Mouse (Mus musculus) right cerebral cortex, adult 2 months (tissue): ENCODE data around the gene Farp1.

Experiments used
- DNase-seq, 2 experiments: peaks; one replicate each; pipeline ENCODE4 v3.0.0; 2021 to 2022; ENCODE audit warnings: low spot score in 2 of 2

The Farp1 gene

DNA sequence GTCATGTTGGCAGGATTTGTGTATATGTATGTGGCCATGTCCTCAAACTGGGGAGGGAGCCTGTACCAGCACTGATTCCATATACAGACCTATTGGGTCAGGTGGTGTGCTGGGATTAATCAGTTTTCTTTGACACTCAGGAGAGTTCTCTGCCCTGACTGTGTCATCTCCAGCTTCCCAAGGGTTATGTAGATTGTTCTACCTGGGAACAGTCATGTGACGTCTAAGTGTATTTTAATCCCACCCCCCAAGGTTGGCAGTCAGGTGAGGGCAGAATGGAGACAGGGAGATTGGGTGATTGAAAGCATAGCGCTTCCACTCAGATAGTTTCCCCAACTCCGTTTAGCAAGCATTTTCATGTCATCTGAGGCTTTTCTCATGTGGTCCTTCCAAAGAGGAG is 110.3 kb downstream of the Farp1 start:
- DNase-seq: no peak

DNA sequence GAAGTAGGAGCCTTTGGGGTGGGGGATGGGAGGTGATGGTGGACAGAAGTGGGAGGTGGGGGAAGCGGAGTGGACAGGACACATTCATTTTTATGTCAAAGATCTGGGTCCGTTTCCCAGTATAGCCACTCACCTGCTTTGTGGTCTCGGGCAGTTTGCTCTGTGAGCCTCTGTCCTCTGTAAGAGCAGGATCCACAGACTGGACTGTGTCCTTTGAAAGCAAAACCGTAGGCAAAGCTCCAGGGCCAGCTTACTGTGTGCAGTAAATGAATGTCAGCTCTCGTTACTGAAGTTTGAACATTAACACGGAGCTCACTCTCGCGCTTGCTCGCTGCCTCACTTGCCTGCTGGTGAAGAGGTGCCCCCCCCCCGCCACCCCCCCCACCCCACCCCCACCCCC is 110.7 kb downstream of the Farp1 start:
- DNase-seq: no peak

DNA sequence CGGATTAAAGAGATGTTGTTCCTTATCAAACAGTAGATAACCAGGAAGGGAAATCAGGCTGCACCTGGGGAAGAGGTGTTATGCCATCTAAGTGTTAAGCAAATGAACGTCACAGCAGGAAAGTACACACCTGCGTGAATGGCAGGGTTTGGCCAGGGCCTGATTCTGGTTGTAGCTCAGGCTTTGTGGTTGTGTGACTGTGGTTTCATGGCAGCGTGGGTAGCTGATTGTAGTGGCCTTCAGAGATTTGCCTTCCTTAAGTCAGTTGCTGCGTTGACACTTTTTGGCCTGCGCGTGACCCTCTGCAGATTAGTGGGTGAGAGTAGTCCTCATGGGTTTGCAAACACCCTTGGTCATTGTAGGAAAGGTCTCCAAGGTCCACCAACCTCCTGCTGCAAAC is 111.2 kb downstream of the Farp1 start:
- no peak for DNase-seq

DNA sequence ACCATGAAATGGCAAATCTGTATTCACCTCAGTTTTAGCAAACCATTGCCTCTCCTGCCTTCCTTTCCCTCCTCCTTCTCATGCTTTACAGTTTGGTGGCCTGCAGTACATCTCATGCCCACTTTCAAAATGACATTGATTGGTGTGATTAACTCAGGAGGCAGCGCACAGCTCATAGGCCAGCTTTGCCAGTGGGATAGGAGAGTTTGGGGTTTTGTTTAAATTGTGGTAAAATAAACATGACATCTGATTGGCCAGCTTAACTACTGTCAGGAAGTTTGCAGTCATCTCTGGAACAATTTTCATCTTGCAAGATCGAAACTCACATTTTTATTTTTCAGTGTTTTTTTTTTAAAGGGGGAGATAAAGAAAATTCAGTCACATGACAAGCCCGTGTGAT is 112.0 kb downstream of the Farp1 start:
- DNase-seq: no peak

DNA sequence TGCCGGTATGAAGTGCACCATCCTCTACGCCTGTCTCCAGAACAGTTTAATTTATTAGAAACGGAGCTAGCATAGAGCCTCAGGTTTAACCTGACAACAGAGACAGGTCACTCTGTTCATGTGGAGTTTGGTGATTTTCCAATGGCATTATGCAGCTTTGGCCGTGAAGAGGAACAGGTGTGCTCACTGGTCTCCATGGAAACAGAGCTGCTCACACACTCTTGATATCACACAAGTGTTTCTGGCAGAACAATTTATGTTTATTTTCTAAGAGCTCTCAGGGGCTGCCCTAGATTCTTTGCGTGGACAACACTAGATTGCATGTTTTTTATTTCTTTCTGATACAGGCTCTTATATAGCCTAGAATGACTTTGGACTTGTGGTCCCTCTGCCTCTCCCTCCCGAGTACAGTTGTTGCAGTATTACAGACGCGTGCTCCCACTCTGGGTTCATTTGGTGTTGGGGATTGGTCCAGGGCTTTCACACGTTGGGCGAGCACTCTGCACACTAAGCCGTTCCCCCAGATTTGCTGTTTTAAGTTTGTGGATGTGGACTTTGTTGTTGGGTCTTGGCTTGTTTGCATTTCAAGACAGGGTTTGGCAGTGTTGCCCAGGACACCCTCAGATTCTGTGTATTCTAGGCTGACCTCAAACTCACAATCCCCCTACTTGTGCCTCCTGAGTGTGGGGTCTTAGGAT is 113.2 kb downstream of the Farp1 start:
- DNase-seq: no peak

DNA sequence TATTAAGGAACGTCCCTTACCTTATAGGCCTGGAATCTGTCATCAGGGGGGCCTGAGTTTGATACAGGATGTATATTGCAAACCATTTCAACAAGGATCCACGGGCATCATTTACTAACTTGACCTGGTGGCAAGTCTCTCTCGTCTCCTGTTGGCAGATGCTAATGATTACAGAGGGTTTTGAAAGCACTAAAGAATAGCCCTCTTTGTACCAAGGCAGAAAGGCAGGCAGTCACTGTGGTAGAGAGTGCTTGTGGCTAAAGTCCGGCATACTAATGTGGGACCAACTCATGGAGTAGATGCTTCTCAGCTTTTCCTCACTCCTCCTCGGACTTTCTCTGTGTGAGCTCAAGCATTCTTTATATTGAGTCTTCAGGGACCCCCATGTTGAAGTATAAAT is 115.0 kb downstream of the Farp1 start:
- no peak for DNase-seq

DNA sequence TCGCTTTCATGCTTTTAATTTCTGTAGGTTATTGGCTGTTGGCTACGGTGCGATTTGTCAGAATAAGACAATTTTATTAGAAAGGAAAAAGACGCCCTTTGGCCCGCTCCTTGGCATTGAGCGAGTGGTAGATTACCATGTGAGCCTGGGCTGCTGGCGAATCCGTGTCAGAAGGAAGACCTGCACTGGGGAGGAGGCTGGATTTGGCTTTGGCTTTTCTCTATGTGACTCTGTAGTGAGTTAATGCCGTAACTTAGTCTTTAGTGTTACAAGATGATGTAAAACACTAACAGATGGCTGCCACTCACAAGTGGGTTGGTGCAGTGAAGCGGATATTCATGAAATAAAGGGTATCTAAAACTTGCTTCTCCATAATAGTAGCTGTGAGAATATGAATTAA is 116.8 kb downstream of the Farp1 start:
- no peak for DNase-seq

DNA sequence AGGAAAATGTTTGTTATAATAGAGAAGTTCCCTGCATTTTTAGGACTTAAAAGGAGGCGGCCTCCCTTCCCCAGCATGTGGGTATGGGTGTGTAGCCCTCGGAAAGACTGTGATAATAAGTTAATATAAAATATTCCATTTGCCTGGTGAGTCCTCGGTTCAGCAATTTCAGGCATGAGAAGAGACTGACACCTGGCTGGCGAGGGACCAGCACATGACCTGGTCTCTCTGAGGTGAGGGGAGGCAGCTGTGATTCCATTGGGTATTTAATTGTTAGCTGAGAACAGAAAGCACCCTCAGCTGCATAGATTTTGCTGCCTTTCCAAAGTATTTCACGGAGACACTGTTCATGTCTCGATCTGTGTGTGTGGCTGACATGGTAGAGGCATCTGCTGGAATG is 117.8 kb downstream of the Farp1 start:
- no peak for DNase-seq

DNA sequence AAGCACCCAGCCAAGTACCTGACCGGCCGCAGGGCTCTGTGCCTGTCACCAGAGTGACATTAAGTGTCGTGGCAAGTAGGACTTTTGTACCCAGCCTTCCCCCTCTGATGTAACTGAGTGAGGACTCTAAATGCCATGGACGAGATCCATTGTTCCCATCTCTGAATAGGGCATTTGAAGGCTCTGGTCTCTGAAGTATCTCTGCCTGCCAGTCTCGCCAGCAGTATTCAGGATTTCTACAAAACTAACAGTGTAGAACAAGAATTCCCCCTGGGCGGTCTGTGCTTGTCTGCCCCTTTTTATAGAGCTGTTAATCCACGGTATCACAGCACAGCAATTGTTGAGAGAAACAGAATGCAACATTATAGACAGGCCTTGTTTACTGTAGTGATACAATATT is 118.3 kb downstream of the Farp1 start:
- DNase-seq: no peak

DNA sequence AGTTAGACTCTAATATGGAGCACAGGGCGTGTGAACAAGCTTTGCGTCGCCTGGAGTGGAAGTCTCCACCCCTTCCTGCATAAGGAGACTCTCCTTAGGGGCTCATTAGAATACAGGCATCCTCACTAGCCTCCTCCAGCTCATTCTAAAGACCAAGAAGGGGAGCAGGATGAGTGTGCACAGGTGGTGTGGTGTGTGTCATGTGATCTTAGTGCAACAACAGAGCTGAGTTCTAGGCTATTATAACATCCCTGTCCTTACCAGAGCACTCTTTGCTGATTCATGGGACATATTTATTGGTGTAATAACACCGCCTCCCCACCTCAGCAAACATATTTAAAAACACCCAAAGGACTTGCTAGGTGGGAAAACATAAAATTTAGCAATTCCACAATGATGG is 120.2 kb downstream of the Farp1 start:
- no peak for DNase-seq

DNA sequence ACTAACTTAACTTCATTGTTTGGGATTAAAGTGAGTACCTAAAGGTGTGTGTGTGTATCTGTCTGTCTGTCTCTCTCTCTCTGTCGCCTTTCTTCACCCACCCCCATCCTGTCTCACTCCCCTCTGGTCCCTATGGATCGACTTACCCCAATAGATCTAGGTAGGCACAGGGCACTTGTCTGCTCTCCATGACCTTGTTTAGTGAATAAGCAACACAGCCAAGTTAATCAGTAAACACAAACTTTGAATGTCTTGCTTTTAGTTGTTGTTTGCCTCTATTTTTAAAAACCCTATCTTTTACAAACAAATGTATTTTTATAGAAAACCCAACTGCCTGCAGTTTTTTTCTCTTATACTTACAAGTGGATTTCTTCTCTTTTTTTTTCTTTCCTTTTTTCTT is 123.6 kb downstream of the Farp1 start:
- DNase-seq: no peak

DNA sequence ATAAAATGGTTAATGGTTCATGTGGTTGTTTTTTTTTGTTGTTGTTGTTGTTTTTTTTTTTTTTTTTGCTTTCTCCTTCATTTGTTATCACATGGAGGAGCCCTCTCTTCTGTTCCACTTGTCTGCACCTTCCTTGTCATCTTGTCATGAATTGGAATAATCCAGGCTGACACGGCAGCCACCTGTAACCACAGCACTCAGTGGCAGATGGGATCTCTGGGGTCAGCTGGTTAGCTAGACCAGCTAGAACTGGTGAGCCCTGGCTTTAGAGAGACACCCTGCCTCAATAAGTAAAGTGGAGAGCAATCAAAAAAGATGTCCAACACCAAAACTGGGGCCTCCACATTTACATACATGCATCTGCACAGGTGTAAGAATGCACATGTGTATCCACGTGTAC is 127.8 kb downstream of the Farp1 start:
- no peak for DNase-seq

DNA sequence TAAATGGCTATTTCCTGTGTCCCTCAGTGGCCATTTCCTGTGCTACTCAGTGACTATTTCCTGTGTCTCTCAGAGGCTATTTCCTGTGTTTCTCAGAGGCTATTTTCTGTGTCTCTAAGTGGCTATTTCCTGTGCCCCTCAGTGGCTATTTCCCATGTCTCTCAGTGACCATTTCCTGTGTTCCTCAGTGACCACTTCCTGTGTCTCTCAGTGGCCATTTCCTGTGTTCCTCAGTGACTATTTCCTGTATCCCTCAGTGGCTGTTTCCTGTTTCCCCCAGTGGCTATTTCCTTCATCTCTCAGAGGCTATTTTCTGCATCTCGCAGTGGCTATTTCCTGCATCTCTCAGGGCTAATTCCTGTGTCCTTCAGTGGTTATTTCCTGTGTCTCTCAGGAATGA is 129.9 kb downstream of the Farp1 start:
- DNase-seq: no peak

DNA sequence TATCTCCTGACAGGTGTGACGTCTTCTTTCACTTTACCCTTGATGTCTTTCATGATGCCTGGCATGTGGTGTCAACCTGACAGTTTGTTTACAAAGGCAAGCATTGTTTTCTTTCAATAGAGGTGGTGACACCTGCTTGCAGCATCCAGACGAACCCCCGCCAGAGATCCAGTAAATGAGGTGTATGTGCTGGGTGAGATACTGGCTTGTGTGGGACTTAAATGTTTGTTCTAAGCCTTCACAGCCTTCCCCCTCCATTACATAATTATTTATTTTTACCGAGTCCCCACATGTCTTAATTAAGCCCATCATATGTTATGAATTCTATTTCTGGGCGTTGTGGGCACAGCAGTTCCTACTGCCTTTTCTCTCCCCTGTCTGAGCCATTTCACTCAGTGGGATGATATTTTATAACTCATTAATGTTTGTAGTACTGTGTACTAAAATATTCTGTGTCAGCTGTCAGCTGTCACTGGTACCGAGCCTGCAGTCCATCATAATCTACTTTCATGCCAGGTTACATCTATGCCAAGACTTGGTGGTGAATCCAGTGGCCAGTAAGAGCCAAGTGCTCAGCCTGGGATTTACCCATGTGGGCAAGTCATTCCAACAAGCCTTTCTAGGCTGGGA is 130.5 kb downstream of the Farp1 start:
- peak; percentile 37 to 59 for DNase-seq

DNA sequence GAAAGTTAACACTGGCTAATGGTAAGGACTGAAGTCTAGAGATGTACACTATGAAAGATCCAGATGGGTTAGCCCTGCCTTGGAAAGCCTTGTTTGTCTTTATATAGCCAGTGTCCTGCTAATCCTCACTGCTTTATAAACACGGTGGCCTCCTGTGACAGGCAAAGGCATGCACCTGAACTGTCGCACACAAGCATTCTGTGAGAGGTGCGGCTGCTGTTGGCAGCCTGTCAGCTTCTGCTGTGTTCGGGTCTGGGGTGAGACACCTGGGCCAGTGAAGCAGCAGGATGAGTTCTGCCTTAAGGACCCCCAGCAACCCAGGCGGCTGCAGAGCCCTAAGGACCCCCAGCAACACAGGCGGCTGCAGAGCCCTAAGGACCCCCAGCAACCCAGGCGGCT is 131.0 kb downstream of the Farp1 start:
- DNase-seq: no peak

DNA sequence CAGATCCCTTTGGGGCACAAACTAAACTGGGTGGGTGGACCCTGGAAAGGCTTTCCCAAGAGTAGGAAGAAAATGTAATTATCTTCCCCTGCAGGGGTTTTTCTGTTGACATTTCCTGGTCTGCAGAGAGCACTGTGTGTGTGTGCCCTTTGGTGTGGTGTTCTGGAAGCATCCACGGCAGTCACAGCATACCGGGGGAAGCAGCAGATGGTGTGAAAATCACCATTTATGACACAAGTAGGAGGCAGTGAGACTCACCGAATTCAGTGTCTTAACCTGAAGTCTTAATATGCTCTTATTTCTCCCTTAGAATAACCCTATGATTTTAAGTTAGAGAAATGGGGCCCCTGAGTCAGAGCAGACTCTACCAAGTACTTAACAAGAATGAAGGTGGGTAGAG is 133.7 kb downstream of the Farp1 start:
- peak in 1 of 2 experiments; percentile 29 for DNase-seq

DNA sequence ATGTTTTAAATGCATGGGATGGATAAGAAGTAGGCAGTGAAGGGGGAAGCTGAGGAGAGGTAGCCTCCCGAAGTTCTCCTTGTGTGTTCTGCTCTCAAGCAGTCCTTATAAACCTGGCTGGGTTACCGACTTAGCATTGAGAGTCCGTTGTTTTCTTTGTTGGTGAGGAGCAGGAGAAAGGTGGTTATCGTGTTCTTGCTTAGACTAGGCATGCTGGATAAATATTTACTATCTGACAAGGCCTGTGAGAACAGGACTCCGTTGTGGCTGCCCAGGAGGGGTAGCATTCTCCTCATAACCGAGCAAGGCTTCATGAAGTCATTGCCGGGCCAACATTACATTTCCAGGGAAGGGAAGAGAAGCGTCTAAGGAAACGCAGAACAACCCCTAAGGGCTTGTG is 135.3 kb downstream of the Farp1 start:
- DNase-seq: no peak

DNA sequence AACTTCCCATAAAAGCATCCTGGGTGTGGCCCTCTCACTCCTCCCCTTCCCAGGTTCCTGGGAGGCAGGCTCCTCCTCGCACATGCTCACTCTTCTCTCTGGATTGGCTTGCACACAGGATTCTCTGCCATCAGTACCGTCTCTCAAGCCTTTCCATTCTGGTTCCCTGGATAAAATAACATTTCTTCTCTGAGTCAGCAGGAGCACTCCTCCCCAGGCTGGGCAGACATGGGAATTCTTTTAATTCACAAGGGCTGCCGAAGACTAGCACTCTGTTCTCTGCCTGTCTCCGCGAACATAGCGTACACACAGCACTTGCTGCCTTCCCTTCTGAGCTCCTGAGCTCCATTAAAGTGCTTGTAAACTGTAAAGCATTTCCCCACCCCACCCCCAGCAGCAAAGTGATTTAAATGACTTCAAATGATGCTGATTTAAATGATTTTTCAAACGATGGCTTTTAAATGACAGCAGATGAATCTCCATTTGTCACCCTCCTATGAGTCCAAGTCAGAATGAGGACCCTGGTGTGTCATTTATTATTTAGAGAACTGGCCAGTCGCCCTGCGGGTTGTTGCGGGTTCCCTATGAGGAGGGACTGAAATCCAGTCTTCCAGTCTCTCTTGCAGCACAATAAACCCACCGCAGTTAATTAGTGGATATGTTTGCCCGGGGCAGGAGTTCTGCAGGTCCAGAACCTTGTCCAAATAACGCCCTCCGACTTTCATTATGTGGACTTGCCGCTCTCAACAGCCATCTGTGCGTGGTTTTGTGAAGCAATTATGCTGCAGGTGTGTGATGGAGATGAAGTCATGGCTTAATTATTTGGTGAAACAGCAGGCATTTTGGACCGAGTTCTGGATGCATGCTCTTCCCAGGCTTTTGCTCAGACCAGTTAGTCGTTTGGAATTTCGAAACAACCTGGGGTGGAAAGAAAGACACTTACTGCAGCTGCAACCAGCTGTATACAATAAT is 137.4 kb downstream of the Farp1 start:
- peak; percentile 66 to 68 for DNase-seq

DNA sequence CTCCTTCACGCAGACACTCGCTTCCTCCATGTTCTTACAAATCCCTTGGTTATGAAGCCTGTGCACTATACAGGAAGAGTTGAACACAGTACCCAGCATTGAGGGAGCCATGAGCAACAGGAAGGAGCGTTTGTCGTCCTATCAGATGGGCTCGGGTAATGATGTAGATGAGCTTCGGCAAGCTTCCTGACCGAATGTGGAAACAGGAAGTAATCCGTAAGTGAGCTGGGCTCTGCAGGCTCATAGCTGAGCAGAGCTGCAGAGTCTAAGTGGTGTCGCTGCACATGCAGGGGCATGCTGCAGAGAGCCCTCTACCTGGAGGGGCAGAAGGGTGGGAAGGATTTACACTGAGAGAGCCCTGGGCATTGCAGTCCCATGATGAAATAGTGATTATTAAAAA is 140.4 kb downstream of the Farp1 start:
- DNase-seq: no peak

DNA sequence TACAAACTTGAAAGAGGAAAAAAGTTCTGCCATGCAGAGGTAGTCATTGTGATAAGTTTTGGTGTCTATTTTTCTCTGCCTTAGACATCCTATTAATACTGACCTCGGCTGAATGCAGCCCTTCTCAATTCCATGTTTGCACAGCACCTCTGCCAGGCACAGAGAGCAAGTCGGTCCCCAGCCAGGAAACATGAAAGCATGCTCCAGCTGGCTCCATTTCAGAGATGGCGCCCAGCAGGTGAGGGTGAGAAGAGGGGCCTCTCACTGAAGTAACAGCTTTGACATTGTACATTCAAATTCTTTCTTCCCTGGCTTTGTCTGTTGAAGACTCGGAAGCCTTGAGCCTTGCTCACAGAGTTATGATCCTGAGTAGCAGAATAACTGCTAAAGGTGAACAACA is 140.9 kb downstream of the Farp1 start:
- DNase-seq: no peak

DNA sequence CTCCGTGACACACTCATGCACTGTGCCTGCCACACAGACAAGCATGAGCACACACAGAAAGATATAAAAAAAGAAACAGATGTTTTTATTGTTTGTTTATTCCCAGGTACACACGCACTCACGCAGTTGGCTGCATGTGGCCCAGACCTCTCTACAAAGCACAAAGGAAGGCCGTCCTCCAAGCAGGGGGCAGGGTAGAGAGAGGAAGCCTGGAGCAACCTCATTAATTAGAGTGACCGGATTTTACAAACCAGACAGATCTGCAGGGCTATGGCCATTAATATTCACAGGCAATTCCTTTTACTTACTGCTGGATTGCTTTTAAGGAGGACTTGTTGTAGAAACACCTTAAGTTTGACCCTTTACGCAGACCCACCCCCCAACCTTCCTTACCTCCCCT is 142.9 kb downstream of the Farp1 start:
- no peak for DNase-seq

DNA sequence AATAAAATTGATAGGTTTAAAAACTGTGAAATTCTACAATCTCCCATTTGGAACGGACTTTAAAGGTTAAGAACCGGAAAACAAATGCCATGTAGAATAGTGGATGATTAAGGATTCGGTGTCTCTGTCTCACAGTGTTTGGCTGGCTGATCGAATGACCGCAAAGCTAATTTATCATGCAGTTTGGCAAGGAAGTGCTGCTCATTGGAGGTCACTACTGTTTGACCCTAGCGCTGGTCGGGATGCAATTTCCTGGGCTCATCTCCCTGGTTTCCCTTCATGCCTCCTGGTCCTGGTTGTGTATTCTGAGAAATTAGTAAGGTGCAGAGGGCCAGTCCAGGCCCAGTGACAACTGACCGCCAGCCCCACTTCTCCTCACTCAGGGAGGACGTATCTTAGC is 145.6 kb downstream of the Farp1 start:
- DNase-seq: no peak

DNA sequence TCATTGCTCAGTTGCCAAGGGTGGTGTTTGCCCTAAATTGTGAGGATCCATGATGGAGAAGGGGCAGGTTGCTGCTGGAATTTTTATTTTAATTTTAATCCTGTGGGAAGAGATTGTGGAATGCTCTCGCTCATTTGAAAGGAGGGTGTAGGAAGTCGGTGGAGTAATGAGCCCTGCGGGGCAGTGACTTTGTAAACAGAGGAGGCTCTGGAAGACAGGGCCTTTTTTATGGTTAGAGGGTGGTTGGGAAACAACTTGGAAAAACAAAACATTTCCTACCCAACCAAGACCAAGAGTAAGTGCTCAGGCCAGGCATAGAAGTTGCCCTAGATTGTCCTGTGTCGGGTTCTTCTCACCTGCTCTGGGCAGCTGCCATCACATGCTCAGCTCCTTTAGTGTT is 146.8 kb downstream of the Farp1 start:
- no peak for DNase-seq
